Mouse (Mus musculus): ENCODE measurements around the gene Naaladl2. TPM values are rescaled to one million over a fixed set of nuclear protein-coding genes. Genes with fewer than 3 reads are reported as not detected.

The Naaladl2 gene
- polyA plus RNA-seq, 1 experiment = not detected

GRCm38 (mm10) chr3:24440621-24441020 lies 703.4 kb downstream of the Naaladl2 start:
- 0 out of 2 replicates have a peak, but pooled peaks cover 3% of the 10 kb centered on the region for H3K9me3 ChIP-seq
- no peaks in the 10 kb centered on the region for H3K36me3 ChIP-seq (replicated peaks; ENCODE audit: low read length)
- no peak overlapping the region for H3K4me3 ChIP-seq (replicated peaks)
- no peaks in the 10 kb centered on the region for H3K4me1 ChIP-seq
- TF ChIP-seq FLI1 (IDR thresholded peaks at IDR 0.05; ENCODE audit: low read length) (no peak), GATA1 (IDR thresholded peaks at IDR 0.05; ENCODE audit: borderline replicate concordance, low read length) (no peak)
- no peaks in the 10 kb centered on the region for H3K27me3 ChIP-seq (replicated peaks)

- H3K9me3 ChIP-seq = 0 out of 2 replicates have a peak, but pooled peaks cover 1% of the 10 kb centered on the region
- no peaks in the 10 kb centered on the region for H3K27me3 ChIP-seq (replicated peaks)
- no peaks in the 10 kb centered on the region for H3K36me3 ChIP-seq (replicated peaks; ENCODE audit: low read length)
- TF ChIP-seq FLI1 (IDR thresholded peaks at IDR 0.05; ENCODE audit: low read length) (no peak), GATA1 (IDR thresholded peaks at IDR 0.05; ENCODE audit: borderline replicate concordance, low read length) (no peak)
- no peaks in the 10 kb centered on the region for H3K4me1 ChIP-seq
- H3K4me3 ChIP-seq (replicated peaks) = no peak overlapping the region
These were observed 711.3 kb downstream of the Naaladl2 start for GRCm38 (mm10) chr3:24432761-24433160.

GRCm38 (mm10) chr3:24391737-24392136 lies 752.3 kb downstream of the Naaladl2 start:
- H3K4me3 ChIP-seq (replicated peaks) = no peak overlapping the region

GRCm38 (mm10) chr3:24391311-24391710 lies 752.8 kb downstream of the Naaladl2 start:
- TF ChIP-seq GATA1 (IDR thresholded peaks at IDR 0.05; ENCODE audit: borderline replicate concordance, low read length) (no peak), FLI1 (IDR thresholded peaks at IDR 0.05; ENCODE audit: low read length) (no peak)
- Histone ChIP-seq H3K4me3 (replicated peaks) (no peak overlapping the region), H3K36me3 (replicated peaks; ENCODE audit: low read length) (no peaks in the 10 kb centered on the region), H3K27me3 (replicated peaks) (no peaks in the 10 kb centered on the region), H3K4me1 (no peaks in the 10 kb centered on the region), H3K9me3 (no peaks in the 10 kb centered on the region)

More at GRCm38 (mm10) chr3:24391737-24392136, 752.3 kb downstream of the Naaladl2 start:
- no peaks in the 10 kb centered on the region for H3K27me3 ChIP-seq (replicated peaks)
- no peaks in the 10 kb centered on the region for H3K36me3 ChIP-seq (replicated peaks; ENCODE audit: low read length)
- no peaks in the 10 kb centered on the region for H3K4me1 ChIP-seq
- TF ChIP-seq FLI1 (IDR thresholded peaks at IDR 0.05; ENCODE audit: low read length) (no peak), GATA1 (IDR thresholded peaks at IDR 0.05; ENCODE audit: borderline replicate concordance, low read length) (no peak)
- no peaks in the 10 kb centered on the region for H3K9me3 ChIP-seq

- Histone ChIP-seq H3K4me3 (replicated peaks) (no peak overlapping the region), H3K9me3 (no peaks in the 10 kb centered on the region), H3K27me3 (replicated peaks) (no peaks in the 10 kb centered on the region), H3K36me3 (replicated peaks; ENCODE audit: low read length) (no peaks in the 10 kb centered on the region), H3K4me1 (no peaks in the 10 kb centered on the region)
- TF ChIP-seq FLI1 (IDR thresholded peaks at IDR 0.05; ENCODE audit: low read length) = no peak
These were observed 789.1 kb downstream of the Naaladl2 start for GRCm38 (mm10) chr3:24355010-24355409.

GRCm38 (mm10) chr3:24321489-24322405 lies 822.3 kb downstream of the Naaladl2 start:
- no peak overlapping the region for H3K4me3 ChIP-seq (replicated peaks)
- TF ChIP-seq FLI1 (IDR thresholded peaks at IDR 0.05; ENCODE audit: low read length) = no peak
- no peak for TF ChIP-seq GATA1 (IDR thresholded peaks at IDR 0.05; ENCODE audit: borderline replicate concordance, low read length)
- no peaks in the 10 kb centered on the region for H3K27me3 ChIP-seq (replicated peaks)
- no peaks in the 10 kb centered on the region for H3K4me1 ChIP-seq
- H3K9me3 ChIP-seq = no peaks in the 10 kb centered on the region
- no peaks in the 10 kb centered on the region for H3K36me3 ChIP-seq (replicated peaks; ENCODE audit: low read length)

- Histone ChIP-seq H3K9me3 (no peaks in the 10 kb centered on the region), H3K36me3 (replicated peaks; ENCODE audit: low read length) (no peaks in the 10 kb centered on the region), H3K4me3 (replicated peaks) (no peak overlapping the region), H3K4me1 (no peaks in the 10 kb centered on the region), H3K27me3 (replicated peaks) (no peaks in the 10 kb centered on the region)
- no peak for TF ChIP-seq FLI1 (IDR thresholded peaks at IDR 0.05; ENCODE audit: low read length)
- TF ChIP-seq GATA1 (IDR thresholded peaks at IDR 0.05; ENCODE audit: borderline replicate concordance, low read length) = no peak
These were observed 829.3 kb downstream of the Naaladl2 start for GRCm38 (mm10) chr3:24314658-24315297.

- H3K36me3 ChIP-seq (replicated peaks; ENCODE audit: low read length) = no peaks in the 10 kb centered on the region
- H3K4me1 ChIP-seq = no peaks in the 10 kb centered on the region
- H3K27me3 ChIP-seq (replicated peaks) = no peaks in the 10 kb centered on the region
- no peaks in the 10 kb centered on the region for H3K9me3 ChIP-seq
- no peak overlapping the region for H3K4me3 ChIP-seq (replicated peaks)
- TF ChIP-seq GATA1 (IDR thresholded peaks at IDR 0.05; ENCODE audit: borderline replicate concordance, low read length) (no peak), FLI1 (IDR thresholded peaks at IDR 0.05; ENCODE audit: low read length) (no peak)
These were observed 918.6 kb downstream of the Naaladl2 start for GRCm38 (mm10) chr3:24225418-24225817.

GRCm38 (mm10) chr3:24217476-24217875 lies 926.6 kb downstream of the Naaladl2 start:
- TF ChIP-seq GATA1 (IDR thresholded peaks at IDR 0.05; ENCODE audit: borderline replicate concordance, low read length) (no peak), FLI1 (IDR thresholded peaks at IDR 0.05; ENCODE audit: low read length) (no peak)
- H3K27me3 ChIP-seq (replicated peaks) = no peaks in the 10 kb centered on the region
- no peaks in the 10 kb centered on the region for H3K4me1 ChIP-seq
- no peaks in the 10 kb centered on the region for H3K9me3 ChIP-seq
- no peaks in the 10 kb centered on the region for H3K36me3 ChIP-seq (replicated peaks; ENCODE audit: low read length)
- no peak overlapping the region for H3K4me3 ChIP-seq (replicated peaks)

- Histone ChIP-seq H3K9me3 (no peaks in the 10 kb centered on the region), H3K36me3 (replicated peaks; ENCODE audit: low read length) (no peaks in the 10 kb centered on the region), H3K27me3 (replicated peaks) (no peaks in the 10 kb centered on the region), H3K4me1 (no peaks in the 10 kb centered on the region), H3K4me3 (replicated peaks) (no peak overlapping the region)
- no peak for TF ChIP-seq FLI1 (IDR thresholded peaks at IDR 0.05; ENCODE audit: low read length)
- TF ChIP-seq GATA1 (IDR thresholded peaks at IDR 0.05; ENCODE audit: borderline replicate concordance, low read length) = no peak
These were observed 977.5 kb downstream of the Naaladl2 start for GRCm38 (mm10) chr3:24166531-24166930.
